Mouse (Mus musculus): ENCODE results near the gene S100a7a.

DNA sequence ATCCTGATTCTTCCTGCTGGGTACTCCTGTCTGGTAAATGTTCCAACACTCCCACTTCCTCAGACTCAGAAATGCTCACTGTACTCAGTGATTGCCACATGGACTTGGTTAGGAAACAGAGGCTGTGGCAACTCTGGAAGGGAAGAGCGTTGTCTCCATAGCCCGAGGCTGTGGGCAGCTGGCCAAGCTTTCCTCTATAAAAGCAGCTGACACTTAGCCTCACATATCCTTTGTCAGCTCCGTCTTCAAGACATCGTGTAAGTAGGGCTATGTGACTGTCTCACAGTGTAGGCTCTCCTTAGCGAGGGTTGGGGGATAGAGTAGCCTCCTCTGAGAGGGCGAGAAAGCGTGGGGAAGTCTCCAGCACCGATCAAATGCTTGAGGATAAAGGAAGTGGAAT is 15.0 kb downstream of the S100a7a start, which contains the start of gene S100a8:
- TF ChIP-seq POLR2A (IDR thresholded peaks at IDR 0.05; ENCODE audit: low read depth, low read length) (no peak), CTCF (IDR thresholded peaks at IDR 0.05; ENCODE audit: extremely low read depth, insufficient read depth, insufficient read length, insufficient replicate concordance) (no peak)

Measured in spleen, adult 2 months (tissue).